Mouse (Mus musculus) bone marrow, adult 2 months (tissue): ENCODE results near the gene Wdr54. TPM values are rescaled to one million over a fixed set of nuclear protein-coding genes. Genes with fewer than 3 reads are reported as not detected.
A peak's percentile ranks its signal among the peaks of the same experiment; 100 is the strongest.
"Not testable (repeated sequence)": the region's sequence is repeated elsewhere in the genome, so short reads cannot be mapped to it uniquely, and the experiment has no call there.

Experiments
- H3K27ac ChIP-seq: fragments of 200-500 bp; 2 replicates; pipeline ENCODE4 v1.5.1; 2012; ENCODE audit warnings: low read depth, mild to moderate bottlenecking, control low read depth, inconsistent platforms, low read length; ENCODE audit not compliant: control insufficient read depth, poor library complexity, insufficient read depth
- H3K4me1 ChIP-seq: fragments of 200-500 bp; 2 replicates; pipeline ENCODE4 v1.6.1; 2011; ENCODE audit warnings: low read length; ENCODE audit not compliant: control insufficient read depth, insufficient read depth
- H3K4me3 ChIP-seq: fragments of 200-500 bp; replicated peaks from 2 replicates; pipeline ENCODE3; 2011; ENCODE audit warnings: mild to moderate bottlenecking, low read depth, low read length, control low read depth; ENCODE audit not compliant: control insufficient read depth
- CTCF ChIP-seq: fragments of 200-500 bp; IDR thresholded peaks from 2 replicates; pipeline ENCODE4 v1.5.1; 2011; ENCODE audit warnings: low read length, control low read depth; ENCODE audit not compliant: control insufficient read depth, insufficient read depth
- POLR2A ChIP-seq: fragments of 200-500 bp; IDR thresholded peaks from 2 replicates; pipeline ENCODE4 v1.6.1; 2011; ENCODE audit warnings: low read depth, mild to moderate bottlenecking, control low read depth, low read length, borderline replicate concordance; ENCODE audit not compliant: control insufficient read depth
- WGBS: fragments of 180-500 bp; shearing (Covaris S2); methylation state at CpG from one replicate; pipeline ENCODE4 v1.1.7; 2018; 5-methylcytosine and 5-hydroxymethylcytosine counted together
- polyA plus RNA-seq: library from polyadenylated mRNA; stranded (reverse); fragments of >200 nt; gene quantifications from 2 replicates; pipeline ENCODE4 v1.2.4, GENCODE M21; 2011; ENCODE audit warnings: low replicate concordance; ENCODE audit not compliant: missing spikeins, insufficient read depth, insufficient read length

The Wdr54 gene
- polyA plus RNA-seq, 1 experiment: not detected

- peak; percentile 91 for TF ChIP-seq CTCF
- TF ChIP-seq POLR2A: peak; percentile 78; the same call in 1 of the 2 replicates
- peak within 1 kb of the TSS; percentile 91 for H3K27ac ChIP-seq
- H3K4me1 ChIP-seq: peaks cover 2% of the 10 kb centered on the region; the same call in 1 of the 2 replicates
- under 1% methylated on average over 51 of the region's 58 CpGs for WGBS
- peak within 1 kb of the TSS; percentile 96 for H3K4me3 ChIP-seq
Observed at GRCm38 (mm10) chr6:83165607-83166242, 9.5 kb upstream of the Wdr54 start, which contains the start of gene Dctn1. Dctn1 (plus strand) TSS chr6:83165920.

- H3K27ac ChIP-seq: no peak overlapping the region
- peak overlapping the region; percentile 76 for H3K4me3 ChIP-seq
- TF ChIP-seq POLR2A (no peak), CTCF (no peak)
- WGBS: 3% methylated on average over 6 of the region's 6 CpGs
- peaks cover 2% of the 10 kb centered on the region; the same call in 1 of the 2 replicates for H3K4me1 ChIP-seq
Observed at GRCm38 (mm10) chr6:83165026-83165606, 8.9 kb upstream of the Wdr54 start.

- WGBS: 2% methylated on average over 8 of the region's 8 CpGs
- H3K4me3 ChIP-seq: no peak overlapping the region
- H3K27ac ChIP-seq: no peak overlapping the region
- peaks cover 2% of the 10 kb centered on the region; the same call in 1 of the 2 replicates for H3K4me1 ChIP-seq
- TF ChIP-seq CTCF (peak; percentile 55), POLR2A (no peak)
Observed at GRCm38 (mm10) chr6:83162701-83163100, 6.5 kb upstream of the Wdr54 start.

- no peak overlapping the region for H3K27ac ChIP-seq
- H3K4me3 ChIP-seq: no peak overlapping the region
- no peaks in the 10 kb centered on the region; the same call in 1 of the 2 replicates for H3K4me1 ChIP-seq
- 2% methylated on average over 49 of the region's 49 CpGs for whole genome bisulfite sequencing
- TF ChIP-seq CTCF: no peak
- no peak for TF ChIP-seq POLR2A
Observed at GRCm38 (mm10) chr6:83161921-83162641, 5.9 kb upstream of the Wdr54 start.

GRCm38 (mm10) chr6:83161442-83161841 is 5.2 kb upstream of the Wdr54 start:
- Histone ChIP-seq H3K4me1 (peaks cover 1% of the 10 kb centered on the region; the same call in 1 of the 2 replicates), H3K4me3 (no peak overlapping the region), H3K27ac (no peak overlapping the region)
- WGBS: 12% methylated on average over 19 of the region's 19 CpGs
- TF ChIP-seq POLR2A (no peak), CTCF (no peak)

- 9% methylated on average over 3 of the region's 3 CpGs for WGBS
- H3K27ac ChIP-seq, H3K4me3 ChIP-seq, H3K4me1 ChIP-seq: not testable (repeated sequence)
Observed at GRCm38 (mm10) chr6:83159456-83159855, 3.3 kb upstream of the Wdr54 start.

GRCm38 (mm10) chr6:83155552-83156238 is 502 bp downstream of the Wdr54 start:
- TF ChIP-seq CTCF (no peak), POLR2A (no peak)
- H3K4me1 ChIP-seq: peaks cover 1% of the 10 kb centered on the region; the same call in 1 of the 2 replicates
- WGBS: 12% methylated on average over 23 of the region's 23 CpGs
- H3K4me3 ChIP-seq: peak overlapping the region; percentile 48
- H3K27ac ChIP-seq: no peak overlapping the region

- WGBS: 79% methylated on average over 5 of the region's 5 CpGs
- Histone ChIP-seq H3K4me1 (peaks cover 1% of the 10 kb centered on the region; the same call in 1 of the 2 replicates), H3K27ac (no peak overlapping the region), H3K4me3 (no peak overlapping the region)
- TF ChIP-seq POLR2A: no peak
- no peak for TF ChIP-seq CTCF
Observed at GRCm38 (mm10) chr6:83153485-83153884, 2.7 kb downstream of the Wdr54 start.
